Mouse (Mus musculus) lung, postnatal 25 days (tissue): ENCODE results near the gene Zfp296.

Source experiments
- DNase-seq: peaks from one replicate; pipeline ENCODE4 v3.0.0; 2022; ENCODE audit warnings: low spot score

The Zfp296 gene

GRCm38 (mm10) chr7:19577141-19577852 lies at the start of gene Zfp296, which contains the start of gene Gemin7:
Gene Zfp296 (plus strand): TSS chr7:19577287.
Gene Gemin7 (minus strand): TSS chr7:19577595.
- DNase-seq, result no peak

- DNase-seq, result no peak
Measured at GRCm38 (mm10) chr7:19531077-19531476, 46.0 kb upstream of the Zfp296 start.

- no peak for DNase-seq
Measured at GRCm38 (mm10) chr7:19532240-19532639, 44.8 kb upstream of the Zfp296 start.

GRCm38 (mm10) chr7:19534676-19535075 lies 42.4 kb upstream of the Zfp296 start:
- DNase-seq, result no peak

- peak; percentile 49 for DNase-seq
Measured at GRCm38 (mm10) chr7:19540771-19541566, 36.1 kb upstream of the Zfp296 start.

- DNase-seq, result no peak
Measured at GRCm38 (mm10) chr7:19541681-19542154, 35.4 kb upstream of the Zfp296 start.

- DNase-seq, result no peak
Measured at GRCm38 (mm10) chr7:19542155-19542691, 34.9 kb upstream of the Zfp296 start.

- DNase-seq, result no peak
Measured at GRCm38 (mm10) chr7:19543584-19543983, 33.5 kb upstream of the Zfp296 start.

- DNase-seq, result no peak
Measured at GRCm38 (mm10) chr7:19546007-19546406, 31.1 kb upstream of the Zfp296 start.

GRCm38 (mm10) chr7:19547344-19547969 lies 29.6 kb upstream of the Zfp296 start:
- DNase-seq, result peak; percentile 44

GRCm38 (mm10) chr7:19549394-19549793 lies 27.7 kb upstream of the Zfp296 start:
- DNase-seq, result peak; percentile 69

- DNase-seq, result no peak
Measured at GRCm38 (mm10) chr7:19551634-19552033, 25.5 kb upstream of the Zfp296 start.

GRCm38 (mm10) chr7:19552443-19552842 lies 24.6 kb upstream of the Zfp296 start:
- DNase-seq, result no peak

- DNase-seq, result no peak
Measured at GRCm38 (mm10) chr7:19554168-19554567, 22.9 kb upstream of the Zfp296 start.

- DNase-seq, result no peak
Measured at GRCm38 (mm10) chr7:19557086-19557485, 20.0 kb upstream of the Zfp296 start.

- no peak for DNase-seq
Measured at GRCm38 (mm10) chr7:19557982-19558900, 18.8 kb upstream of the Zfp296 start.

GRCm38 (mm10) chr7:19558965-19559364 lies 18.1 kb upstream of the Zfp296 start:
- no peak for DNase-seq

- DNase-seq, result no peak
Measured at GRCm38 (mm10) chr7:19560491-19561260, 16.4 kb upstream of the Zfp296 start.

- DNase-seq, result no peak
Measured at GRCm38 (mm10) chr7:19561431-19561764, 15.7 kb upstream of the Zfp296 start.

GRCm38 (mm10) chr7:19561765-19562642 lies 15.1 kb upstream of the Zfp296 start:
- DNase-seq, result peak; percentile 87
